ENCODE assay signal across 20 mouse cellular contexts in the genomic region with DNA sequence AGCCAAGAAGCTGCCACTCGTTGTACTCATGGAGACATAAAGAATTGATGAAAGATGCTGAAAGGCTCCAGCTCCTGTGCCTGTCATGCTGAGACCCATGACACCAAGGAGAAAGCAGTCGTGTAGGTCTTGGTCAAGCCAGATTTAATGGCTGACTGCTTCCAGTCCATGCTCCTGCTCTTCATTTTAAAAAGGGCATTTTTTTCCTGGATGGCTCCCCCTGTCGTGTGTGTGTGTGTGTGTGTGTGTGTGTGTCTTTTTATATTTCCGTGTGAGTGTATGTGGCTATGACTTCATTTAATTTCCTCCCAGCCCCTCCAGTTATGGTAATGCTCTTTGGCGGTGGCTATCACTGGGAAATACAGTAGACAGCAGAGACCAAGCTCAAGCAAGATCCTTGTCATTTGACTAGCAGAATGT. TPM values are rescaled to one million over a fixed set of nuclear protein-coding genes. Genes with fewer than 3 reads are reported as not detected.
A peak's percentile ranks its signal among the peaks of the same experiment; 100 is the strongest.
DNase-seq lines count a peak whose midpoint lies in the region; ATAC-seq lines count a peak whose summit lies in the region.
"Had no signal": no experiment of that assay in that cellular context is flagged by ENCODE, and none has a peak within 500 bp of the region (broad histone marks: within the 10 kb centered on the region; RNA-seq: fewer than 3 reads in every experiment).

No protein-coding gene starts in this region.

- 46% methylated on average over 5 of the region's 5 CpGs for WGBS in hindbrain, embryonic 11.5 days
- WGBS in hindbrain, embryonic 16.5 days = 24% methylated on average over 5 of the region's 5 CpGs

- H3K36me3 ChIP-seq in hindbrain, embryonic 11.5 days (ENCODE audit: control insufficient read depth, insufficient read depth, low read length) = no peaks in the 10 kb centered on the region
- H3K36me3 ChIP-seq in hindbrain, embryonic 16.5 days (ENCODE audit: control insufficient read depth, insufficient read depth, low read length) = no peaks in the 10 kb centered on the region
- H3K36me3 ChIP-seq: embryonic facial prominence, embryonic 13.5 days; heart, embryonic 13.5 days; liver, embryonic 15.5 days; neural tube, embryonic 12.5 days had no signal

- H3K27ac ChIP-seq in hindbrain, embryonic 11.5 days (ENCODE audit: low read depth, low read length) = no peak overlapping the region
- no peak overlapping the region; the same call in 1 of the 2 replicates for H3K27ac ChIP-seq in hindbrain, embryonic 16.5 days (ENCODE audit: low read depth, low read length)
- H3K27ac ChIP-seq: embryonic facial prominence, embryonic 13.5 days; heart, embryonic 13.5 days; liver, embryonic 15.5 days; neural tube, embryonic 12.5 days had no signal

- no peak overlapping the region for H3K4me2 ChIP-seq in hindbrain, embryonic 11.5 days (replicated peaks; ENCODE audit: low read depth, low read length)
- H3K4me2 ChIP-seq in hindbrain, embryonic 16.5 days (ENCODE audit: low read length) = no peak overlapping the region
- H3K4me2 ChIP-seq: embryonic facial prominence, embryonic 13.5 days; heart, embryonic 13.5 days; liver, embryonic 15.5 days; neural tube, embryonic 12.5 days had no signal

- H3K4me1 ChIP-seq in hindbrain, embryonic 11.5 days (replicated peaks; ENCODE audit: control insufficient read depth, insufficient read depth, low read length) = no peaks in the 10 kb centered on the region
- H3K4me1 ChIP-seq in hindbrain, embryonic 16.5 days (ENCODE audit: control insufficient read depth, insufficient read depth, low read depth, low read length) = peaks cover 6% of the 10 kb centered on the region; the same call in 1 of the 2 replicates
- H3K4me1 ChIP-seq: heart, embryonic 13.5 days; liver, embryonic 15.5 days; neural tube, embryonic 12.5 days had no signal

- intact Hi-C loops in left cerebral cortex, postnatal 4 days (cut with DNase I) = no loop called here

- peak; percentile 44 for DNase-seq in left cerebral cortex, postnatal 4 days
- no peak for DNase-seq in left cerebral cortex, adult 8-10 months (ENCODE audit: low spot score in 2 of 2)
- DNase-seq in hindbrain, embryonic 11.5 days (ENCODE audit: low spot score) = no peak
- peak; percentile 71 for DNase-seq in retina, embryonic 14.5 days (ENCODE audit: low spot score)
- no peak for DNase-seq in embryo, embryonic 9.5 days (ENCODE audit: extremely low spot score)
- DNase-seq: cerebellum, adult 2 months; kidney, adult 9 months; kidney, postnatal 25 days; layer of hippocampus, adult 9-11 months; thymus, postnatal 25 days had no signal

- H3K9ac ChIP-seq in hindbrain, embryonic 11.5 days (ENCODE audit: low read depth, low read length) = no peak overlapping the region
- no peak overlapping the region for H3K9ac ChIP-seq in hindbrain, embryonic 16.5 days (ENCODE audit: low read depth, low read length)
- H3K9ac ChIP-seq: embryonic facial prominence, embryonic 13.5 days; heart, embryonic 13.5 days; liver, embryonic 15.5 days; neural tube, embryonic 12.5 days had no signal

- ATAC-seq in hindbrain, embryonic 11.5 days (ENCODE audit: low FRiP score) = peak; percentile 27; the same call in 1 of the 2 replicates
- ATAC-seq in hindbrain, embryonic 16.5 days = peak; percentile 80
- ATAC-seq in frontal cortex, adult (ENCODE audit: low TSS enrichment) = no peak

- H3K27me3 ChIP-seq in hindbrain, embryonic 11.5 days (ENCODE audit: control insufficient read depth, insufficient read depth, low read length) = no peaks in the 10 kb centered on the region
- no peaks in the 10 kb centered on the region for H3K27me3 ChIP-seq in hindbrain, embryonic 16.5 days (replicated peaks; ENCODE audit: control insufficient read depth, insufficient read depth, low read length)
- H3K27me3 ChIP-seq: heart, embryonic 13.5 days; liver, embryonic 15.5 days; neural tube, embryonic 12.5 days had no signal

- no peak overlapping the region for H3K4me3 ChIP-seq in hindbrain, embryonic 11.5 days (ENCODE audit: low read depth, low read length)
- no peak overlapping the region for H3K4me3 ChIP-seq in hindbrain, embryonic 16.5 days (ENCODE audit: low read length)
- H3K4me3 ChIP-seq: embryonic facial prominence, embryonic 13.5 days; heart, embryonic 13.5 days; liver, embryonic 15.5 days; neural tube, embryonic 12.5 days had no signal

- no peaks in the 10 kb centered on the region for H3K9me3 ChIP-seq in hindbrain, embryonic 11.5 days (ENCODE audit: control insufficient read depth, low read length)
- no peaks in the 10 kb centered on the region for H3K9me3 ChIP-seq in hindbrain, embryonic 16.5 days (ENCODE audit: control insufficient read depth, low read length)
- H3K9me3 ChIP-seq: embryonic facial prominence, embryonic 13.5 days; heart, embryonic 13.5 days; liver, embryonic 15.5 days; neural tube, embryonic 12.5 days had no signal

RNA-seq across cellular contexts. Expression of a gene that starts 54.6 kb away (rescaled TPM):
- total RNA-seq in left cerebral cortex, postnatal 4 days (2021) = 10 to 100 TPM; 48.9 to 52.0 TPM
- total RNA-seq in left cerebral cortex, adult 8-10 months (2022) = 10 to 100 TPM; 51.2 to 61.2 (median 54.6) TPM
- 0.32 and 0.43 TPM in 2 replicates for polyA plus RNA-seq in hindbrain, embryonic 11.5 days (2014; fragmentation: Nextera tagmentation; extraction: Ambion mirVana)
- 12.3 and 15.5 TPM in 2 replicates for polyA plus RNA-seq in hindbrain, embryonic 16.5 days (2015; fragmentation: Nextera tagmentation; extraction: Ambion mirVana)
- total RNA-seq: adrenal gland, adult 18-20 months; gastrocnemius, adult 18-20 months; monocyte, adult 5-6 weeks had no signal
- polyA plus RNA-seq: intestine, embryonic 14.5 days; liver, embryonic 15.5 days had no signal

Comparison
In these comparisons a context has a peak if more than half of its experiments do, and no peak if none do; other contexts are left out.
1. DNase-seq: peak in left cerebral cortex, postnatal 4 days (single experiment) and retina, embryonic 14.5 days (single experiment); none in left cerebral cortex, adult 8-10 months (0 of 2), hindbrain, embryonic 11.5 days (single experiment) and embryo, embryonic 9.5 days (single experiment).